Mouse (Mus musculus) brain, adult 2 months (tissue): ENCODE measurements around the gene Fbxl8.

ENCODE experiments used
- DNase-seq: peaks from one replicate; pipeline ENCODE4 v3.0.0; 2011; ENCODE audit warnings: low read depth, low spot score

The Fbxl8 gene

DNA sequence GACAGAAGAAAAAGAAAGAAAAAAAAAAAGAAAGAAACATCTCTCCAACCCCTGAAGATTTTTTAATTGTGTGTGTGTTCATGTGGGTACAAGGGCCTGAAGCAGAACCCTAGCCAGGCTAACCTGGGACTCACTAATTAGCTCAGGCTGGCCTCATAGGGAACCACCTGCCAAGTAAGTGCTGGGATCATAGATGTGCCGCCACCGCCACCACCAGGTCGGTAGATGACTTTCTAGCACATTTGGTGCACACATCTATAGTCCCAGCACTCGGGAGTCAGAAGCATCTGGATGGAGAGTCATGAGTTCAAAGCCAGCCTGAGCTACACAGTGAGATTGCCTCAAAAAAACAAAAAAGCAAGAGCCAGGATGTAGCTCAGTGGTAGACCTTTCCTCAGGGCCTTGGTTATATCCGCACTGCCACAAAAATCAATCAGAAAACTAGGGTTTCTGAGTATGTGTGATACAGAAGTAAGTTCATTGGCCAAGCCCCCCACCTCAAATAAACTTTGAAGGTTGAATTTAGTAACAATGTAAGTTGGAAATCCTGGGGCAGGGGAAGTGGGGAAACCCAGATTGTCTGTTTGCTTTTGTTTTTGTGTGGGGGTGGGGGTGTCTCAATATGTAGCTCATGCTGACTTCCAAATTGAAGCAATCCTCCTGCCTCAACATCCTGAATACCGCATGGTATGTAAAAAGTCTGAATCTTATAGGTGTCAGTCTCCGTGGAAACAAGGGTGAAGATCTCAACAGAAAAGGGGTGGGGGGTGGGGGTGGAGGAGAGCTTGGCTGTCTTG lies 6.9 kb upstream of the Fbxl8 start:
- DNase-seq = no peak

DNA sequence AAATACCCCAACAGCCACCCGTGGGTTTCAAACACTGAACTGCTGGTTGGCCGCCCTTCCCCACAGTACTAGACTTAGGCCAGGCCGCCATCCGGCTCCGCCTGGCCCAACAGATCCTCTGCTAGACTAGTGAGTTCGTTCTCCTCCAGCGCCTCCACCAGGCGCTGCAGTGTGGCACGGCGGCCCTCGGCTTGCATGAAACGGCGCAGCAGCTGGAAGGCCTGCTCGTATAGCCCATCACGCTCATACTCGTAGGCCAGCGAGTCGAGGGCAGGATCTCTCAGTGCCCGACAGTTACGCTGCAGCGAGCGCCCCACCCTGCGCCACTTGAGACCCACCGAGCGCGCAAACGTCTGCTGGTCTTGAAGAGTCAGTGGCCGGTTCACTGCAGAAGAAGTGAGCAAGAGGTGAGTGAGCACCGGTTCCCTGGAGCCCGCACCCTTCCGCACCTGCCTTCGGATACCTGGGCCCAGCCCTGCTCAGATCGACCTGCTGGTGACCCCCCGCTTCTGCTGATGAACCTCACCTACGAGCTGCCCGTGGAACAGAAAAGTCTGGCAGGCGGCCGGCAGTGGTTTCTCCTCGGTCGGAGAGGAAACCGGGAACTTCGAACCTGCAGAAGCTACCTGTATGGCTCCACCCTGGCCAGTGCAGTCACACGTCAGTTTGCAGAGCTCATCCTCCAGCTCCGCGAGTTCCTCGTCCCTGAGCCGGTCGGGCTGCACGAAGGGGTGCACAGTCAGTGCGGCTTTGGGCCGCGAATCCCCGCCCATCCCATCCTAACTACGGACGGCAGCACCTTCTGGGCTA lies 5.3 kb upstream of the Fbxl8 start:
- DNase-seq = peak; percentile 63

DNA sequence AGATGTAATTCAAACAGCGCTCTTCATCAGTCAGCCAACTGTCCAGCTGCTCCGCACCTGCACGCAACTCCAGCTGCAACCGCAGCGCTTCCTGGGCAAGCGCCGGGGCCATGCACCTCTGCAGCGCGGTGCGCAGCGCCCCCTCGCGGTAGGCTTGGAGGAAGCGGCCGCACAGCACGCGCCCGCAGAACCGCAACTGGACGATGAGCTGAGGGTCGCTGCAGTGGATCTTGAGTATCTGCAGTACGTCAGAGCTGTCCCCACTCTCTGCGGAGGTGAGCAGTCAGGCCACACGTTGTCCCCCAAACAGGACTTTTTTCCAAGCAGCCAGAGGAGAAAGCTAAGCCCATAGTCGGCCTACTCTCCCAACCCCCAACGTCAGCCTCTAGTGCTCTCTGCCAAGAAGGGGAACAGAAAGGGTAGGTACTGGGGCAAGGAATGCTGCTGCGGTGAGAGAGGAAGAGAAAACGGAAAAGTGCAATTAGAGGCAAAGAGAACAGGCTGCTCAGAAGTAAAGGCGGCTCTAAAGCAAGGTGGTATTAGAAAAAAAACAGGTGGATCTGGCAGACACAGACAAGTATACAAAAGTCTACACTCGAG lies 4.6 kb upstream of the Fbxl8 start:
- peak; percentile 82 for DNase-seq

DNA sequence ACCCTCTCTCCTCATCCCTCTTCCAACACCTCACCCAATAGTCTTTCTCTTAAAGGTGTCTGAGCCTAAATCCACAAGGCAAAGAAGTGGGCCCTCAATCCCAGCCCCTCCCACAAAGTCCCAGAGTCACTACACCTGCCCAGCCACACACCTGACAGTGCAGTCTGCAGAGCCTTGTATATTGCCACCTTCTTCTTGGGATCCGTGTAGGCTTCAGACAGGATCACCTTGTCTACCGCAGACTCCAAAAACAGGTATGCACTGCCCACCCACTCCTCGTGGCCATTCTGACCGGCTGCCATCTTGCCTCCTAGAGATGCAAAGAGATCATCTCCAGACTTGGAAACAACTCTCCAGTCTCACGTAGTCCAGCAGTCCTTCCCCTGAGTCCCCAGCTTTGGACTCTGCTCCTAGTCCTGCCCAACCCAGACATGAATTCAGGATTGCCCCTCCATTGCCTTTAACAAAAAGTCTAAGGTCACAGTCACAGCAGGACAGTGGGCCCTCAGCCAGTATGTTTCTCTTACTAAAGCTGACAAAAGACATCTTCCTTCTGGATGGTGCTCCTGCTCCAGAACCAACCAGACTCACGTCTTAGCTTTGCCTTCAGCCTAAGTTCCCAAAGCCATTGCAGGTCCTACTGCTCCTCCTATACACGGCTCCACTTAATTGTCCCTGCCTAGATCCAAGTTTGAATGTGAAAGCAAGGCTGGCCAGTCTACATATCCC lies 3.9 kb upstream of the Fbxl8 start:
- DNase-seq = no peak

DNA sequence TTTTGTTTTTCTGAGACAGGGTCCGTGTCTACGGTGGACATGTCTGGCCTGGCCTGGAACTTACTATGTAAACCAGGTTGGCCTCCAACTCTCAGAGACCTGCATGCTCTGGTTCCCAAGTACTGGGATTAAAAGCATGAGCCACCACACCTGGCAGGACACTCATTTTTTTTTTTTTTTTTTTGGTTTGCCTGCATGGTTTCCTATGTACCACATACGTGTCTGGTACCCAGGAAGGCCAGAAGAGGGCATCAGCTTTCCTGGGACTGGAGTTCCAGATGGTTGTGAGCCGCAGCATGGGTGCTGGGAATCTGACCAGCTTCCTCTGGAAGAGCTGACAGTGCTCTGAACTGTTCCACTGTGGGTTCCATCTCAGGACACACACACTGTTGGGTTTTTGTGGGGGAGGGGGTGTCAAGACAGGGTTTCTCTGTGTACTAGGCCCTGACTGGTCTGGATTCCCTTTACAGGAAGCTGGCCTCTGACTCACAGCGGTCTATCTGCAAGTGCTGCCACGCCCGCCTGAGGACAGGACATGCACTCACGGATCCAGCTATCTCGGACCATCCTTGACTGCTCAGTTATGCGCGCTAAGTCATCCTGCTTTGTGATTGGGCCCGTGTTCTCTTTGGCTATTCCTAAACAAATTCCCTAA lies 3.0 kb upstream of the Fbxl8 start:
- DNase-seq = no peak

DNA sequence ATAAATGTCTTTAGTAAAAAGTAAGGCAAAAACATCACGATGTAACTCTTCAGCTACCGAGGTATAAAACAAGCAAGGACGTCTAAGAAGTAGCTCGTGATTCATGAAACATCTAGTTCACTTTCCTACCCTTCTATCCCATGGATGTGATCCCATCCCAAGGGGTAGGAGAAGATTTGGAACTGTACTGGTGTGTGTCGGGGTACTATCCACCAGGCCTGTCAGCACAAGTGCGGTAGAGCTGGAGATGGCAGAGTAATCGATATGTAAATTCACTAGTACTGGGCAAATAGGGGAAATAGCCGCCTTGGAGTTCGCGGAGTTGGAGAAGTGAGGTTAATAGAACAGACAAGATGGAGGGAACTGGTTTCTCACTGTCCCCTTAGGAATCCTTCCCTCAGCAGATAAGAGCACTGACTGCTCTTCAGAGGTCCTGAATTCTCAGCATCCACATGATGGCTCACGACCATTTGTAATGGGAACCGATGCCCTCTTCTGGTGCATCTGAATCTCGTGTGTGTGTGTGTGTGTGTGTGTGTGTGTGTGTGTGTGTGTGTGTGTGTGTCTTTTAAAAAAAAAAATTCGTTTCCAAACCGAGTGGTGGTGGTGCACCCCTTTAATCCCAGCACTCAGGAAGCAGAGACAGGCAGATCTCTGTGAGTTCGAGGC lies 1.1 kb upstream of the Fbxl8 start:
- DNase-seq = no peak

DNA sequence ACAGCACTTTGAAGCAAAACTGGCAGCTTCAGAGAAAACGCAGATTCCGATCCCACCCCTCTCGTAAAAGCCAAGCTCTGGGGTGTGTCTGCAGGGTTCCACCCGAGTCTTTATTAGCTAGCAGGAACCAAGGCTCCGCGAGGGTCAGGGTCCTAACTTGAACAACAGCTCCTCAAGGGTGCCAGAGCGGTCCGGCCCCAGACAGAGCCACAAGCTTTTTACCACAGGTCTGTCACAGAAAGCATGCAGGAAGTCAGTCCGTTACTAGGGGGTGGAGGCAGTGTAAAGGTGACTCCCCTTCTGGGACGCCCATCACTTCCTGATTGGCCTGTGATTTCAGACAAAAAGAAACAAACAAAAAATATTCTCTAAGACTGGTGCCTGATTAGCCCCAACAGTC lies 680 bp downstream of the Fbxl8 start:
- no peak for DNase-seq

DNA sequence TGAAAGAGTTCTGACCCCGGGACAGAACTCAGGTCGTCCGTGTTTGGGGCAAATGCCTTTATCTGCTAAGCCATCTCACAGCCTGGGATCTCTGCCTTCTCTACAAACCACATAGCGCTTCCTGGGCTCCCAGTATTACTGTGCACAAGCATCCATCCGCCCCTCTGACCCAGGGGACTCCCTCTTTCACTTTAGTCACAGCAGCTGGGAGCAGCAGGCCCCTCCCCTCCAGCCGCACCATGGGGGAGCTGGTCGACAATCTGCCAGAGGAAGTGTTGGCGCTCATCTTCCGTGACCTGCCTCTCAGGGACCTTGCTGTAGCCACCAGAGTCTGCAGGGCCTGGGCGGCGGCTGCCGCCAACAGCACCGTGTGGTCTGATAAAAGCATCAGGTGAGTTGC lies 2.3 kb downstream of the Fbxl8 start:
- no peak for DNase-seq

DNA sequence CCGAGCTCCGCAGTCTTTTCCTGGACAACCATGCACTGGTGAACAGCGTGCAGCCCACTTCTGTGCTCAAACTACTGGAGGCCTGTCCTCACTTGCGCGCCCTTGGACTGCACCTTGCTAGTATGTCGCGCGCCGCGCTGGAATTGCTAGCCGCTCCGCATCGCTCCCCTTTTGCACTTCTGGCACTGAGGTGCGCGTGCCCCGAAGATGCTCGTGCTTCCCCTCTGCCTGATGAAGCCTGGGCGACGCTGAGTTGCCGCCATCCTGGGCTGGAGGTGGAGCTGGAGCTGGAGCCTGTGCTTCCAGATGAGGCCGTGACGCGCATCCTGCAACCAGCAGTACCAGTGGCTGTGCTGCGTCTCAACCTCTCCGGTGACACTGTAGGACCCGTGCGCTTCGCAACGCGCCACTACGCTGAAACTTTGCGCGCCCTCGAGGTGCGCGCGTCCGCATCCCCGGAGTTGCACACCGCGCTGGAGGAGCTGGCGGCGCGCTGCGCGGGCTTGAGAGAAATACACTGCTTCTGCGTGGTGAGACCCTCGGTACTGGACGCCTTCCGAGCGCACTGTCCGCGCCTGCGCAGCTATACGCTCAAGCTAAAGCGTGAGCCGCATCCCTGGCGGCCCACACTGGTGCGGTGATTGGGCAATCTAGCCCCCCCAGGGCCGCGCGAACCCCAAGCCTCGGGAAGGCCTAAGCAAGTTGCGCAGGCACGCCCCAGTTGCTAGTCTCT lies 4.1 kb downstream of the Fbxl8 start:
- DNase-seq = peak; percentile 97

DNA sequence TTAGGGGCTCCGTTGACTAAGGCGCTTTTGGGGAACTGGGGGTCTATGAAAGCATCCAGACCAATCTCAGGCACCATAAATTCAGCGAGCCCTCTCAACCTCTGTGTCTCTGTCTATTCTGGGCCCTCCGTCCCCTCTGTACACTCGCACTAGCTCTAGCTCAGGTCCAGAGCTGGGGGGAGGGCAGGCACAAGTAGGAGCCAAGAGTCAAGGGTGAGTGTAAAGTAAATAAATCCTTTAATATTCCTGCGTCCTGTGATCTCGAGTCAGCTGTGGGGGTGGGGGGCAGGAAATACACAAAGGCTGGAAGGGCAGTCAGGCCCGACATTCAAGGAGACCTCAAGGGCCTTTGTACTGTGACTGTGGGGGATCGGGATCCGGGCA lies 4.6 kb downstream of the Fbxl8 start:
- DNase-seq = no peak

DNA sequence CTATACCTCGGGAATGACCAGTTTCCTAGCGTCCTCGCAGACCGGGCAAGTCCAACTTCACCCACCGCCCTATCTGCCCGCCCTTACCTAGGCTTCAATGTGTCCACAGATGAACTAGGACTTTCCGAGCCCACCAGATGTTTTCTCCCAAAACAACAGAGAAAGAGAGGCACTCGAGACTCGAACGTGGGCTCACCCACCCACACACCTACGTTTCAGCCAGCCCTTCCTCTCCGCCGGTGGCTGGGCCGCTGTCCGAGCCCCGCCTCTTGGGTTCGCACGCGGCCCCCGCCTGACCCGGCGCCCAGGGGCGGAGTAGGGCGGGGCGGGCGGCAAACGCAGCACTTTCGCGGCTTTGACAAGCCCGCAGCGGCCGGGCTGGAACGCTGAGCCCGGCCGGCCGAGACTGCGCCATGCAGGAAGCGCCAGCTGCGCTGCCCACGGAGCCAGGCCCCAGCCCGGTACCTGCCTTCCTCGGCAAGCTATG lies 5.1 kb downstream of the Fbxl8 start, which contains the start of gene Hsf4:
TSS of gene Hsf4 (plus strand) at position 341 of the 487 bp plus-strand sequence.
- peak; percentile 78 for DNase-seq

DNA sequence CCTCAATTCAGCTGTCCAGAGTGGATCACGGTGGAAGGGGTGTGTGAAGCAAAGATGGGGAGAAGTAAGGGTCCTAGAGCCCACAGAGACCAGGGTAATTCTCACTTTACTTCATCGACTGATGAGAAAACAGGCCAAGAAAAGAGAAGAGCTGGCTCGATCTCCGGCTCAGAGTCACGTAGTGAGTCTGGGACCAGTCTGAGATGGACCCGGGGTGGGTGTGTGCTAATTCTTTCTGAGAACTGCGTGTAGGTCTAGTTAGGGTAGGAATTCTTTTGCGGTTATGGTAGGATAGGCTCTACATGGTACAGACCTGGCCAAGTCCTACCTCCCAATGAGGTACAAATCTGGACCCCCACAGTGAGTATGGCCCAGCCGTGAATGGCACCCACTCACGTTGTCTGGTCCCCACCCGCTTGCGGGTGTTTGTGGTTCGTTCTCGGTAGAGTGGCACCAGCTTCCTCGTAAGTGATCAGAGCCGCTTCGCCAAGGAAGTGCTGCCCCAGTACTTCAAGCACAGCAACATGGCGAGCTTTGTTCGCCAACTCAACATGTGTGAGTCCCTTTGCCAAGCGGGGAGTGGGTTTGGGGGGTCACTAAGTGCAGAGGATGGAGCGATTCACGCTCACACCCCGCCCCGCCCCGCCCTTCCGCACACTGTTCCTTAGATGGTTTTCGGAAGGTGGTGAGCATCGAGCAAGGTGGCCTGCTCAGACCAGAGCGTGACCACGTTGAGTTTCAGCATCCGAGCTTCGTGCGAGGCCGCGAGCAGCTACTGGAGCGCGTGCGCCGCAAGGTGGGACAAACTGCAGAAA lies 5.9 kb downstream of the Fbxl8 start:
- DNase-seq = no peak

DNA sequence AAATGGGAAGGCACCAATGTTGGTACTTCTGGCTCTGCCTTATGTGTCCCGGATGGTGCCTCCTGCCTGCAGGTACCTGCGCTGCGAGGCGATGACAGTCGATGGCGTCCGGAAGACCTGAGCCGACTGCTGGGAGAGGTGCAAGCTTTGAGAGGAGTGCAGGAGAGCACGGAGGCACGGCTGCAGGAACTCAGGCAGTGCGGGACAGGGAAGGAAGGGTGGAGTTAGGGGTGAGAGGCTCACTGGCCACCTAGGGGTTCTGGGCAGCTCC lies 6.4 kb downstream of the Fbxl8 start:
- no peak for DNase-seq

DNA sequence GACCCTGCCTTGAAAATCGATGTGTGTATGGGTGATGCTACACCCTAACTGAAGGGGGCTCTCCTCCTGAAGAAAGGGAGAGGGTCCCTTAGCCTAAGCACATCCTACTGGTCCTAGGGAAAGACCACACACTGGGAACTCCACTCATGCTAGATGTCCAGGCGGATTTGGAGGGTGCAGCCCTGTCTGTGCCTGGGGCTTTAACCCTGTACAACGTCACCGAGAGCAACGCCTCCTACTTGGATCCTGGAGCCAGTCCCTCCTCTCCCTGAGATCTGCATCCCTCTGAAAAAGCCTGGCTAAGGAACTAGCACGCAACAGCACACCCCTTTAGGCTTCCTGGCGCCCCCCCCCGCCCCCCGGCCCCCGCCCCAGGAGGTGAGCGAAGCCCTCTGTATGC lies 10.9 kb downstream of the Fbxl8 start:
- no peak for DNase-seq

DNA sequence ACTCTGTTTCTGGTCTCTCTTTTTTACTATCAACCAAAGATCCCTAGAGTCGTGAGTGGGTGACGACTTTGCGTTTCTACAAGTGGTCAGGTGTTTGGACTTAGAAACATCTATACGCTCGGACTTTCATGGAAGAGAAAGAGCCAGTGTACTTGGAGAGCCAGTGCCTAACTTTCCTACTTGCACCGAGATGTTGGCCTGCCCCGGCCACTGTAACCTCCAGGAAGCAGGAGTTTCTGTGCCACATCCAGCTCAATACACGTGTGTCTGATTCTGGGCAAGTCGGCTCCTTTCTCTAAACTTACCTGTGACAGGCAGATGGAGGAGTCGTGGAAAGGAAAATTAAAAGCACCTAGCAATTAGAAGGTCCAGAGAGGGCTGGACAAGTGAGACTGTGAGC lies 11.4 kb downstream of the Fbxl8 start, which contains the start of gene Nol3:
TSS of gene Nol3 (plus strand) at position 301 of the 400 bp plus-strand sequence.
- DNase-seq = no peak

DNA sequence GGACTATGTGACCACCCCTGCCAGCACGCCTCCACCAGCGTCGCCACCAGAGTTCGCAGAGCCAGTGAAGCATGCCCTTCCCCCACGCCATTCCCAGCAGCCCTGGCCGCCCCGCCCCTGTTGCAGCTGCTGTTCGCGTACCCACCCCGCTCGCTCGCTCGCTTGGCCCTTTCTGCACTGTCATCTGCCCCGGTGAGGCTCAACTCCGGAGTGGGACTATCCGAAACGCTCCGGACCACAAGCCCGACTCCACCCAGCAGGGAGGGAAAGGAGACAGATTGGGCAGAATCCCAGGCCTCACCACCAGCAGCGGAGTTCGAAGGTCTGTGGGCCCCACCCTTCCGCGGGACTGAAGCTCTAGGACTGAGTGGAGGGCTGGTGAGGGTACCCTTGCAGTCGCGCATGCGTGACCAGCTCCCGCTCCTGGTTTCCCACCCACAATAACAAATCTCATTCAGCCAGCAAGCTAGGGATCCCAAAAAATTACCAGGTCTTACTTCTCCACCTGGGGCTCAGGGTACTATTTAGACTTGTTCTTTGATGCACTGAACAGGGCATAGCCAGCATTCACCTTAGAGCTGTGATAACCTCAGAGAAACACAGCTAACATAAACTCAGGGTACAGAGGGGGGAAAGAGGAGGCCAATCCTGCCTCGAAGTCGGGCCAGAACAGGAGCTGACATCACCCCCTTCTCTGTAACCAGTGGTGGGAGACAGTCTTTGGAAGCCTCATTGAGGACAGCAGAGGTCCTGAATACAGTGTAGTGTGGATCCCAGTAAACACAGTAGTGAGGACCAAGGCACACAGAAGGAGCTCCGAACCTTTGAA lies 12.1 kb downstream of the Fbxl8 start:
- peak; percentile 79 for DNase-seq

DNA sequence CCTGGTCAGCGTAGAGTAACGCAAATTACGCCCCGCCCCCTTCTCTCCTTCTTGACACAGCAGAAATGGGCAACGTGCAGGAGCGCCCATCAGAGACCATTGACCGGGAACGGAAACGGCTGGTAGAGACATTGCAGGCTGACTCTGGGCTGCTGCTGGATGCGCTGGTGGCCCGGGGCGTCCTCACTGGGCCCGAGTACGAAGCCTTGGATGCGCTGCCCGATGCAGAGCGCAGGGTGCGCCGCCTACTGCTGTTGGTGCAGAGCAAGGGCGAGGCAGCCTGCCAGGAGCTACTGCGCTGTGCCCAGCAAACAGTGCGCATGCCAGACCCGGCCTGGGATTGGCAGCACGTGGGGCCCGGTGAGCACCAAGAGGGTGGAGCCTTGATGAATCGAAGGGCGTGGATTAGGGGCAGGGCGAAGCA lies 14.5 kb downstream of the Fbxl8 start:
- peak; percentile 97 for DNase-seq

DNA sequence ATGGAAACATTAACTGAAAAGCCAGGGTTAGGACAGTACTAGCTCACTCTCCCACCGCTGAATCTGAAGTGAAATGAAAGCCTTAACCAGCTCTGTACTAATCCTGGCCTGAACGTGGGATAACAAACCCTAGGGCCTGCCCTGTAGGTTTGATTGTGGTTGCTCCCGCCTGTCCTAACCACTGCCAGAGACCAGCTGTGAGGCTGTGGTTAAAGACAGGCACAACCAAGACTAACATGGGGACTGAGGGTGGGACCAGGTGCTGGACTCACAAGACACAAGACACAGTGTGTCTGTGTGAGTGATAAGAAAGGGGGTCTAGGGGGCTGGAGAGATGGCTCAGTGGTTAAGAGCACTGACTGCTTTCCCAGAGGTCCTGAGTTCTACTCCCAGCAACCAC lies 16.1 kb downstream of the Fbxl8 start:
- no peak for DNase-seq
